Mouse (Mus musculus): ENCODE measurements at regions not wholly inside any gene's neighbourhood (a gene's known extent, or its start where the extent isn't known, plus 50 kb on each side); places are given as distances from the start of the nearest gene placed in this dataset.
"Not testable (repeated sequence)": the region's sequence is repeated elsewhere in the genome, so short reads cannot be mapped to it uniquely, and the experiment has no call there.

DNA sequence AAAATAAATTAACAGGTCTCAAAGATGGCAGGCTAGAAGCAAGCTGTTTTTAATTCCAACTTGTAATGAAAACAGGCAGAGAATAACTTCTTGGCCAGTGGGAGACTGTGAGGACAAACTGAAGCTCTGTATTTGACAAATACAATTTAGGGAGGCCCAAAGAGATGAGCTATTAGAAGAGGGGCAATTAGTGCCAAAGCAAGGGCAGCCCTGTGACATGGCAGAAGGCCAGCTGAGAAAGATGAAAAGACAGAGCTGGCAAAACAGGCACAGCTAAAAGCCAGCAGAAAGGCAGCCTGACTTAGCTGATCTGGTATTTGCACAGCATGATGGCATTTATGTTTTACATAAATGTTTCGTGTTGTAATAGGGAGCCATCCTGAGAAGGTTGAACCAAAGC, 175.0 kb upstream of the Ngly1 start:
- no peak for DNase-seq (ENCODE audit: low spot score)

DNA sequence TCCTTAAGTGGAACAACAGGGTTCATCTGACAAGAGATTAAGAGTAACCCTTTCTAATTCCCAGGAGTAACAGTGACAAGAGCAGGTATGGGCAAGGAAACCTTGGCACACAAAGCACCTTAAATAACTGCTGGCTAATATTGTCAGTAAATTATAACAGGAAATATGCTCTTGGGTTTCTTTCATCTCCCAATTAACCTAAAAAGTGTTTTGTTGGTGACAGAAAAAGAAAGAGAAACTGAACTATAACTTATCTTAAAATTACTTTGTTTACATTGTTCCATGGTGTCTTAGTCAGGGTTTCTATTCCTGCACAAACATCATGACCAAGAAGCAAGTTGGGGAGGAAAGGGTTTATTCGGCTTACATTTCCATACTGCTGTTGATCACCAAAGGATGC, 170.0 kb upstream of the Ngly1 start:
- DNase-seq (ENCODE audit: low spot score) = no peak

DNA sequence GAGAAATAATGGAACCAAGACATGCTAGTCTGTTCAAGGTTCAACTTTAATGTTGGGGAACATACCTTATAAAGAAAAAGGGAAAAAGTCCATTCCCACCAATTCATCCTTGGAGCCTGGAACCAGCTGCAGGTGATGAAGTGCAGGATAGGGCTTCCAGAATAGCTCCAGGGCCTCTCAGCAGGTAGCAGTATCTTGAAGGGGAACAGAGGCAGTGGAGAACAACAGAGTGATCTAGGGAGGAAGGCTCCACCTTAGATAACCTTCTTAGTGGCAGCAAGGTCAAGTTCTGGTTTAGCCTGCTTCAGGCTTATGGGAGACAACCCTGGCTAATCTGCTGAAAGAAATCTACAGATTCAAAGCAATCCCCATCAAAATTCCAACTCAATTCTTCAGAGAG, 161.8 kb upstream of the Ngly1 start:
- not testable (repeated sequence) for DNase-seq (ENCODE audit: low spot score)

DNA sequence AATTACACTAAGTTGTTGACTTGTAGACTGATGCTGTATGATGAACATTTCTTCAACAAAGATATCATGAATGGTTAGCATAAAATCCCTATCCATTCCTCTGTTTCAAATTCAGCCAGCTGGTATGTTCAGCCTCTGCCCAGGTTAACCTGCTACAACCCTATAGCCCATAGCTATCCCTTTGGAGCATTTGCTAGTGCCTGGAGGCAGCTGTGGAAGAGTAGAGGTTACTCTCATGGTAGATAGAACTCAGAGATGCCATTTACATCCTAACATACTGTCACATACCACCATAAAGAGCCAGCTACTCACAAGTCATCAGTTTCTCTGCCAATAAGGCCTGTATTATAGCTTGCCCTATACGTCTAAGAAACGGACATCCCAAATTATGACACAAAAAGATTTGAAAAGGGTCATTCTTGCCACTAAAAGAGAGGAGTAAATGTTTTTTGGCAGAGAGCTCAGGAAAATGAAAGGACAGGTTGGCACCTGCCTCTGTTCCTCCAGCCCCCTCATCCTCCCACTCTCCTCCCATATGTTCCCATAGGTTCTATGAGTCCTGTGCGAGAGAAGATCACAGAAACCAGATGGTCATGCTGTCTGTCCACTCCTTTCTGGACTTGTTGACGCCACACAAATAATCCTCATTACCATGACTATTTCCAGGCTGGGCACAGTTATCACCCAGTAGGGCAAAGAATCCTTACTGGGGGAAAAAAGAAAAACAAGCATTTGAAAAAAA, 156.5 kb upstream of the Ngly1 start:
- no peak for DNase-seq (ENCODE audit: low spot score)

DNA sequence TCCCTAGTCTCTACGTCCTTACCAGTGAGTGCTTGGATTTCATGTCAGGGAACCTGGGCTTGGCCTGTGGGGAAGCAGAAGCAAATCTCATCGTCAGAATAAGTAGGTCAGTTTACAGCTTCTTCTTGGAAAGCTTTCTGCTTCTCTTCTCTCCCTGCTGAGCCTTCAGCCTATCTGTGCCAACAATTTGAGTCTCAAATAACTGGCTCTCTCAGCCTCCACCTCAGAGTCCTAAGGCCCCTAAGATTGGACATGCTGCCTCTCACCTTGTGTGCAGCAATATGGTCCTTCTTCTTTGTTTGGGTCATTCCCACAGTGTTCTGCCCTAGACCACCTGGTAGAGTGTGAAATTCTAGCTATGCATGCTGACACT, 156.0 kb upstream of the Ngly1 start:
- no peak for DNase-seq (ENCODE audit: low spot score)

DNA sequence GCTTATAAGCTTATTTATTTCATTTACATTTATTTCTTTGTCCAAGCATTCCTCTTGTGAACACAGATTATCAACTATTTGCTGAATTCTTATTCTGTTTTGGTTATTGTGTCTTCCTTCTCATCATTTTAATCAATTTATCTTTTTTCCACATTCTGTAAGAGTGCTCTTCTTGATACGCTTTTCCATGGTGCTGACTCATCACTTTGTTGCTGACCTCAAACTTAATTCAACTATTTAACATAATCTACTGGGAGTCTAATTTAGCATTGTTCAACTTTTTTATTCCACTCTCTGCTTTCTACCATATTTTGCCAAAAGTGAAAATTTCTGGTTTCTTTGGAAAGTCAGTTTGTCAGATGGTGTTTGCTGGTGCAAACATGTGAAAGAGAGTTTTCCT, 139.7 kb upstream of the Ngly1 start:
- no peak for DNase-seq (ENCODE audit: low spot score)

DNA sequence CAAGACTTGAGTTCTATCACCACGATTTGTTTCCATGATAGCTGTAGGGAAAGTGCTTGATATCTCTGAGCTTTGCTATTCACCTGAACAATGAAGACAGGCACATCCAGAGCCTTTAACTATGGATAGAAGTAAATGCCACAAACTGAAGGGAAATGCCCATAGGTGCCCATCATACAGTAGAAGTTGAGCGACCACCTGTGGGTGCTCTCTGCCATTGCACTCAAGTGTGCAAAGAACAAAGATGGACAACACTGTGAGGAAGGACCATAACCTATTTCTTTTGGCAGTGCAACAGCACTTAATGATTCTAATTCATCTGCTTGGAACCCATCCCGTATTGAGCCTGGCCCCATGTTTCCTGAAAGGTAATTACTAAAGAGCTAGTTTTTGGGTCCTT, 116.4 kb upstream of the Ngly1 start:
- no peak for DNase-seq (ENCODE audit: low spot score)

DNA sequence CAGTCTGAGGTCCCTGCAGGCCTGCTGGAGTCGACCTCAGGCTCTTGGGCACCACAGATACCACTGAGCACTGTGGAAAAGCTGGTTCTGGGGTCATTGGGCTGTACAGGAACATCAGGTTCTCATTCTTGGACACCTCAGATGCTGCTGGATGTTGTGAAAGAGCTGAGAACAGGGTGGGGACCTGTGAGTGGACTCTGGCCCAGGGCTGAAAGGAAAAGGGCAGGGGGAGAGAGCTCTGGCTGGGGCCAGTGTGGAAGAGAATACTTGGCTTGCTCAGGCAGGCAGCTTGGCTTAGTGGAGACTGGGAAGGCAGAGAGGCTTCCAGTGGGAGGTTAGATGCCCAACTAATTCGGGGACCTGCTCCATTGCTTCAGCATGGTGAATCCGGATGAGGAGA, 115.7 kb upstream of the Ngly1 start:
- no peak for DNase-seq (ENCODE audit: low spot score)

DNA sequence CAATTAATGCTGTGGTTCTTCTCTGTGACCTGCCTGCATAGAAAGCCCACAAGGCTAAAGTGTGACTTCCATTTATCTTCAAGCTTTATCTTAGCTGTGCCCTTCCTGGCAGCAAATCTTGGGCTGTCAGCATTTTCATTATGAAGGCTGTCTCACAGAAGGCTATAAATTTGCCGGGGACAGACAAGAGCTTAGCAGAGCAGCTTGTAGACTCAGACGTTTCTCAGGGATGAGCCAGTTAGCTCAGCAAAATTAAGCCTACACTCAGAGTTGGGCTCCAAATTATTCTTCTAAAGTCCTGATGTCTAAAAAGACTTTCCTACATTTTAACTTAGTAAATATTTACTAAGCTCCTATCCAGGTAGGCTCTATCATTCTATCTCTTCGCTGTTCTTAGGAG, 112.9 kb upstream of the Ngly1 start:
- no peak for DNase-seq (ENCODE audit: low spot score)

DNA sequence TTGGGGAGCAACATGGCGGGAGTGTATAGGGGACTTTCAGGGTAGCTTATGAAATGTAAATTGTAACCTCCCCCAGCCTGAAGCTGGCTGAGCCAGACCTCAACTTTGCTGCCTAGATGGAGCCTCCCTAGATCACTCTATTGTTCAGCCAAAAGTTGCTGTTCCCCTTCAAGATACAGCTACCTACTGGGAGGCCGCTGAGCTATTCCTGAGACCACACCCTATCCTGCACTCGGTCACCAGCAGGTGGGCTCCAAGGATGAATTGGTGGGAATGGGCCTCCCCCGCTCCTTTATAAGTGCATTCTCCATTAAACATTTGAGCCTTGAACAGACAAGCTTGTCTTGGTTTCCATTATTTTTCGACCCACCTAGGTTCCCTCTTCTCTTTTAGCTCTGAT, 104.8 kb upstream of the Ngly1 start:
- no peak for DNase-seq (ENCODE audit: low spot score)

DNA sequence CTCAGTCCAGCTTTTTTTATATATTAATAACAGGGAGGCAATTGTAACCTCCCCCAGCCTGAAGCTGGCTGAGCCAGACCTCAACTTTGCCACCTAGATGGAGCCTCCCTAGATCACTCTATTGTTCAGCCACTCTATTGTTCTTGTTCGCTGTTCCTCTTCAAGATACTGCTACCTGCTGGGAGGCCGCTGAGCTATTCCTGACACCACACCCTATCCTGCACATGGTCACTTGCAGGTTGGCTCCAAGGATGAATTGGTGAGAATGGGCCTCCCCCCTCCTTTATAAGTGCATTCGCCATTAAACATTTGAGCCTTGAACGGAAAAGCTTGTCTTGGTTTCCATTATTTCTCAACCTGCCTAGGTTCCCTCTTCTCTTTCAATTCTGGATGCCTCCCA, 102.3 kb upstream of the Ngly1 start:
- DNase-seq (ENCODE audit: low spot score) = no peak

DNA sequence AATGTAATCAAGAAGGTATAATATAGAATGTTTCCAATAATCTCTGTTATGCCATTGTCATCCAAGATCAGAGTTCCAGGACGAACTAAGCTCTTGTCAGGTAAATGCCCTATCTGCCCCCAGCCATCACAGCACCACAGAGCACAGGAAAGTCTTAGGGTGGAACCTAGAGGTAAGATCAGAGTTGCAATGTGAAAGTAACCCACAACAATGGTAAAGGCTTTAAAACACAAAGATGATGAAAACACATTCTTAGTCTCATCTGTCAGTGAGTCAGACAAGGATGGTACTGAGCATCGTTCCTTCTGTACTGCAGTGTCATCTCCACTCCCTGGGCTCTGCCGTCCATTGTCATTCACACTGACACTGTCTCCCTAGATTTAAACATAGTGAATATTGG, 97.3 kb upstream of the Ngly1 start:
- no peak for DNase-seq (ENCODE audit: low spot score)

DNA sequence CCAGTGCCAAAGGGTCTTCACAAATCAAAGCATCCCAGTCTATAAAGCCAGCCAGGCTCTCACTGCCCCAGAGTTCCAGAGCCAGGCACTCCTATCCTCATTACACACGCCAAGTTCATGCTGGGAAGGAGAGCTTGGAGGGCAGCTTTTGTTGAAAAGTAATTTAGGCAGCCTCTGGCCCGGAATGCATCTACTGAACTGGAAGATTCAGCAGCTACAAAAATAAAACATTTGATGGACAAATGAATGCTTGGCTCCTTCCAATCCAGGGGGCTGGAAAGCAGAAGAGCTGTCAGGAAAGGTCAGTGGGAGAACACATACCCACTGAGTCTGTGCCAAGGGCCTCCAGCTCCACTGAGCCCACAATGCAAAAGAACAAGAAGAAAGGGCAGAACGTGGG, 96.4 kb upstream of the Ngly1 start:
- DNase-seq (ENCODE audit: low spot score) = no peak

DNA sequence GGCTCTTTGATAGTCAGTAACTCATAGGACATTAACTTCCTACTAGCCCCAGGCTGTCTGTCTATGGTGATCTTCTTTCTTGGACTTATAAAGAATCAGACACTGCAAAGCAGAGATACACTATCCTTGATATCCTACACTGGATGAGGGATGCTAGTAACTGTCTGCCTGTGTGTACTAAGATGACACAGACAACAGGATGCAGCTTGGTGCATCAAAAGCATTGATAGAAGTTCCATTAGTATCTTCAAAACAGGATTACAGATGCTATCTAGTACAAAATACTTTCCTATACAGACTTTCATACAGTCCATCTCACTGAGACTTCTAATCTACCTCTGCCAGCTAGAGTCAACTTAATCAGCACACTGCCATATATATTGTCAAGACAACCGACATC, 94.0 kb upstream of the Ngly1 start:
- no peak for DNase-seq (ENCODE audit: low spot score)

DNA sequence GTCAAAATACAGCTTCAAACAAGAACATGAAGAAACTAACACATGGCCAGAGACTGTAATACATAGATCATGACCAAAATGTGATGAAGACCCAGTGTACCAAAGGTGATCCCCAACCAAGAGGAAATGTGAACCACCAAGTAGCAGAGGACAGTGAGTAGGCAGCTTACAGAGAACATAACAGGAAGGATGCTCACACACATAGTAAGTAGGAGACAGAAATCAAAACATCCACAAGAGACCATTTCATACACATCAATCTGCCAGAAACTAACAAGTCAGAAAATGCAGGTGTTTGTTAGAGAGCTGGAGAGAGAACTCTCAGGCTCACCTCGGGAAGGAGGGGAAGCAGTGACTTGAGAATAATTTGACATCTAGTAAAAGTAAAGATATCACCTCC, 78.9 kb upstream of the Ngly1 start:
- DNase-seq (ENCODE audit: low spot score) = no peak

DNA sequence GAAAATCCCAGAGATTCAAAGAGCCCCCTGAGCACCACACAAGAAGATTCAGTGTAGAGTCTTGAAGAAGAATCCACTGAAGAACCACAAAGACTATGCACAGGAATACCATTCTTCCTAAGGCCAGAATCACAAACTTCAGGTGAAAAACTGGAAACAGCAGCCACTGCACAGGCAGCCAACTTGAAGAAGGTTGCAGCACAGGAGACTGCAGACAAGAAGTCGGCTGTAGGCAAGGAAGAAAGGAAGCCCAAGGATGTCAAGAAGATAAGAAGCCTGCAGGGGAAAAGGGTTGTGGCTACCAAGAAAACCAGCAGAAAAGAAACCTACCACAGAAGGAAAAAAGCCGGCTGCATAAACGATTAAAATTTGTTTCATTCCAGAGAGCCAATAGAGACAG, 76.8 kb upstream of the Ngly1 start:
- no peak for DNase-seq (ENCODE audit: low spot score)

DNA sequence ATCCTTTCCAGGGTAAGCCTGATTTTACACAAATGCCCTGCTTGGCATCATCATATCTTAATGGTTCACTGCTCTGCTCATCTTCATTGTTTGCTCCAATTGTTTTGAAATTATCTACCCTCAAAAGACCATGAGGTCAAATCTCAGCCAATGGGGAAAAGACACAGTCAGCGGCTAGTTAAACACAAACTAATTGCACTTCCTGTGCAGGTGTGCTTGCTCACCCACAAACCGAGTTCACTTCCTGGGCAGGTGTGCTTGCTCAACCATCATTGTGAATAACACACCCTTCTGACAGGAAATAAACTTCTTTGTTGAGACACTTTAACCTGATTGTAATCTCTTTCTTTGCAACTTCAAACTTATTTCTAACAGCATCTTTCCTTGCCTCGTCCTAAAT, 75.8 kb upstream of the Ngly1 start:
- DNase-seq (ENCODE audit: low spot score) = no peak

DNA sequence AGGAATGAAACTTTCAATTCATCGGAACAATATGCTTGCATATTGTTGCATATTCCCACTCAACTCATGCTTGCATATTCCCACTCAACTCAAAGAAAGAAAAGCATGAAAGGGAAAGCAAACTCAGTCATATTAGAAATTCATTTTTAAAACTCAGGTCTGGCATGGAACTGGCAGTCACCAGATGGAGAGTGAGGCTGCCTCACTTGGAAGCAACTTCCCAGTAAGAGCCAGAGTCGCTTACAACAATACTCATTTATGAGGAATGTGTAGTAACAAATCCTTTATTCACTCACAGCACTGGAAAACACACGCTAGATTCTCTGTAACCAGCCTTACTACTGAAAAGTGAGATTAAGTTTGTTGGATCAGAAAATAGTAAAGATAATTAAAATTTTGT, 70.9 kb upstream of the Ngly1 start:
- DNase-seq (ENCODE audit: low spot score) = no peak

DNA sequence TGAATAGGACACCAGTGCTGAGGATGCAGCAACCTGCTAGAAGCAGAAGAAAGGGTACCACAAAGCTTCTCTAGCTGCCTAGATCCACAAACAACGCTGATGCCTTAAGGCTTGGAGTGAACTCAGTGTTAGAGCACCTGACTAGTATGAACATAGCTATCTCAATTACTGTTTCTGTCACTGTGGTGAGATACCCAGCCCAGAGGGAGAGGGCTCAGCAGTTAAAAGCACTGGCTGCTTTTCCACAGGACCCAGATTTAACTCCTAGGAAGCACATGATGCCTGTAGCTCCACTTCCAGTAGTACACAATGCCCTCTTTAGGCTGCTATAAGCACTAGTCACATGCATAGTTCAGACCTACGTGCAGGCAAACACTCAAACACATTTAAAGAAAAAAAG, 67.3 kb upstream of the Ngly1 start:
- no peak for DNase-seq (ENCODE audit: low spot score)

DNA sequence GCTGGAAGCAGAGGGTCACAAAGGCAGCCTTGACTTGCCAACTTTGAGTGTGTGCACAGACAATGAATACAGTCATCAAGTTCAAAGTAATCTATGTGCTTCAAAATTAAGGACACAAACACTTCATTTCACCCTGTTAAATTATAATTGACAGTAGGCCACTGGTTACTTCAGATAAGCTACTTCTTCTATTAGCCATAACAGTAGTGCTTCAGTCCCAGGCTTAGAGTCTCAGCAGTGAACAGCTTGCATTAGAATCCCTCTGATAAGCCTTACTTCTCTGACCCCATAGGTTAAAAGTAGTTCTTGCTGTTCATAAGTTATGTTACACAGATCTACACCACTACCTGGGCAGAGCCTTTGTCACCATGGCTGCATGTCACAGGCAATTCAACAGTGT, 63.8 kb upstream of the Ngly1 start:
- DNase-seq (ENCODE audit: low spot score) = no peak

Measured in testis, postnatal 10 days (tissue).